Mouse (Mus musculus) gastrocnemius, adult 18-20 months (tissue): Measurements from ENCODE around the gene Bag6. TPM values are rescaled to one million over a fixed set of nuclear protein-coding genes. Genes with fewer than 3 reads are reported as not detected.

Experiments
- DNase-seq: peaks from one replicate; pipeline ENCODE4 v3.0.0; 2021; ENCODE audit warnings: low spot score
- total RNA-seq, 2 experiments: library from RNA; stranded (reverse); gene quantifications; 2 replicates each; pipeline ENCODE4 v1.2.3; 2021

Gene Bag6
- total RNA-seq, 2 experiments from 2014 or later = 233 to 265 TPM

GRCm38 (mm10) chr17:35165451-35166155 is 30.6 kb downstream of the Bag6 start:
- DNase-seq = no peak

- peak; percentile 55 for DNase-seq
Measured at GRCm38 (mm10) chr17:35166352-35167035, 31.5 kb downstream of the Bag6 start.

GRCm38 (mm10) chr17:35167794-35168193 is 32.8 kb downstream of the Bag6 start:
- no peak for DNase-seq

GRCm38 (mm10) chr17:35168541-35169207 is 33.7 kb downstream of the Bag6 start:
- no peak for DNase-seq

GRCm38 (mm10) chr17:35172445-35173234 is 37.7 kb downstream of the Bag6 start:
- DNase-seq = no peak

GRCm38 (mm10) chr17:35173329-35173728 is 38.4 kb downstream of the Bag6 start:
- no peak for DNase-seq

GRCm38 (mm10) chr17:35174201-35174977 is 39.4 kb downstream of the Bag6 start:
- DNase-seq = no peak

- no peak for DNase-seq
Measured at GRCm38 (mm10) chr17:35175382-35175781, 40.4 kb downstream of the Bag6 start.

- no peak for DNase-seq
Measured at GRCm38 (mm10) chr17:35175968-35176367, 41.0 kb downstream of the Bag6 start, which contains the start of gene Aif1. Aif1 (minus strand) TSS chr17:35176068.

GRCm38 (mm10) chr17:35178528-35178927 is 43.5 kb downstream of the Bag6 start:
- peak; percentile 69 for DNase-seq

GRCm38 (mm10) chr17:35180093-35180492 is 45.1 kb downstream of the Bag6 start:
- no peak for DNase-seq

GRCm38 (mm10) chr17:35185639-35186611 is 50.9 kb downstream of the Bag6 start:
- DNase-seq = peak; percentile 74

GRCm38 (mm10) chr17:35186681-35187080 is 51.7 kb downstream of the Bag6 start:
- DNase-seq = no peak

GRCm38 (mm10) chr17:35187345-35187744 is 52.4 kb downstream of the Bag6 start:
- no peak for DNase-seq

- no peak for DNase-seq
Measured at GRCm38 (mm10) chr17:35187959-35188610, 53.1 kb downstream of the Bag6 start, which contains the start of gene Lst1. Lst1 (minus strand) TSS chr17:35188439.

GRCm38 (mm10) chr17:35189186-35189585 is 54.2 kb downstream of the Bag6 start:
- no peak for DNase-seq

- DNase-seq = no peak
Measured at GRCm38 (mm10) chr17:35190096-35190495, 55.1 kb downstream of the Bag6 start.

- no peak for DNase-seq
Measured at GRCm38 (mm10) chr17:35191723-35192122, 56.7 kb downstream of the Bag6 start.

GRCm38 (mm10) chr17:35192924-35193323 is 57.9 kb downstream of the Bag6 start:
- DNase-seq = no peak
